In the genomic region with DNA sequence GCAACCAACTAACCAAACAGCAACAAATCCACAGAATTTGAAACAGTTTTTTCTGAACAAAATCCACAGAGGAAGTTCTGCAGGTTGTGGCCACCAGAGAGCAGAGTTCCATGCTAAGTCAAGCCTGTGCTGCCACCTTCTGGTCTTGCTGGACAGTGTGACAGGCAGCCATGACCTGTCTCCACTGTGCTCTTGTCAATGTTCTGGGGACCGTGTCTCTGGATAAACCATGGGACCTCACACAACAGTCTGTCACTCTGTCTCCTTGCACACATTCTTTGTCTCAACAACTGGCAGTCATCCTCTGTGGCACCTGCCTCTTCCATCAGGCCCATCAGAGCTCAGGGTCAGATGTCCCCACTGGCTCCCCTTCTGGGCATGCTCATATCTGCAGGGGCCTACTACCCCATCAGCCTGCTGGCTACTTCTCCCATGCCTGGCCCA, we compare ENCODE assay signal across 7 mouse cellular contexts. TPM values are rescaled to one million over a fixed set of nuclear protein-coding genes. Genes with fewer than 3 reads are reported as not detected.
DNase-seq lines count a peak whose midpoint lies in the region; ATAC-seq and TF ChIP-seq lines count a peak whose summit lies in the region.

No protein-coding gene starts in this region.

- peak; percentile 86 for DNase-seq in R1 (ENCODE audit: low read depth, low spot score)
- peak; percentile 60 for DNase-seq in cerebellum, adult 8-10 months
- DNase-seq in frontal cortex, postnatal 36 days (ENCODE audit: low spot score in 2 of 2): peak; percentile 50 to 77
- DNase-seq in induced T-regulatory cell, adult 2 months (ENCODE audit: low read depth): peak; percentile 91
- peak; percentile 28 to 34 for DNase-seq in left cerebral cortex, adult 8-10 months (ENCODE audit: low spot score in 2 of 2)

- no peaks in the 10 kb centered on the region for H3K27me3 ChIP-seq in small intestine, adult 2 months (ENCODE audit: control insufficient read depth, insufficient read depth, low read length)

- peaks cover 14% of the 10 kb centered on the region for H3K4me1 ChIP-seq in small intestine, adult 2 months (ENCODE audit: control insufficient read depth, insufficient read depth, insufficient read length, low read length)

- TF ChIP-seq CTCF in small intestine, adult 2 months (IDR thresholded peaks at IDR 0.05; ENCODE audit: extremely low read depth, insufficient read length, insufficient replicate concordance, low read depth, low read length): peak; percentile 99

- 15% methylated on average over 1 of the region's 1 CpGs for WGBS in small intestine, adult 2 months

- no peak overlapping the region for H3K27ac ChIP-seq in small intestine, adult 2 months (ENCODE audit: insufficient read depth, low read depth, low read length)

- peak; percentile 89 for ATAC-seq in megakaryocyte progenitor cell, adult 5-6 weeks (replicated peaks; ENCODE audit: poor library complexity)

- H3K4me3 ChIP-seq in small intestine, adult 2 months (ENCODE audit: low read depth, low read length): no peak overlapping the region

- TF ChIP-seq POLR2A in small intestine, adult 2 months (IDR thresholded peaks at IDR 0.05; ENCODE audit: low read depth, low read length): no peak

- no peaks in the 10 kb centered on the region for H3K36me3 ChIP-seq in small intestine, adult 2 months (ENCODE audit: control insufficient read depth, insufficient read depth, low read length)

RNA-seq across cellular contexts. Expression of gene Ccdc57, which starts 27.2 kb away (rescaled TPM):
- total RNA-seq in left cerebral cortex, adult 8-10 months (2022): 1 to 10 TPM; 8.4 to 9.8 (median 9.0) TPM
- 4.5 and 6.4 TPM in 2 replicates for total RNA-seq in megakaryocyte progenitor cell, adult 5-6 weeks (2015)
- total RNA-seq in megakaryocyte progenitor cell, adult 5-6 weeks (2017): 6.4 and 8.4 TPM in 2 replicates
- 0.43 and 0.84 TPM in 2 replicates for polyA plus RNA-seq in small intestine, adult 2 months (2012; rRNA removed)

RNA-seq across cellular contexts. Expression of gene Slc16a3, which starts 42.8 kb away (rescaled TPM):
- total RNA-seq in left cerebral cortex, adult 8-10 months (2022): 1 to 10 TPM; 3.9 to 9.3 (median 7.8) TPM
- 4.4 and 5.3 TPM in 2 replicates for total RNA-seq in megakaryocyte progenitor cell, adult 5-6 weeks (2015)
- total RNA-seq in megakaryocyte progenitor cell, adult 5-6 weeks (2017): 6.0 and 7.5 TPM in 2 replicates
- polyA plus RNA-seq in small intestine, adult 2 months (2012; rRNA removed): 56.8 and 68.9 TPM in 2 replicates

Comparison
In these comparisons a context has a peak if more than half of its experiments do, and no peak if none do; other contexts are left out.
1. DNase-seq: peak in every context shown above with its lines; median percentile 91 in induced T-regulatory cell, adult 2 months; 86 in R1; 64 in frontal cortex, postnatal 36 days; 60 in cerebellum, adult 8-10 months; 31 in left cerebral cortex, adult 8-10 months.